Mouse (Mus musculus): ENCODE data around the gene Git2.

The Git2 gene

DNA sequence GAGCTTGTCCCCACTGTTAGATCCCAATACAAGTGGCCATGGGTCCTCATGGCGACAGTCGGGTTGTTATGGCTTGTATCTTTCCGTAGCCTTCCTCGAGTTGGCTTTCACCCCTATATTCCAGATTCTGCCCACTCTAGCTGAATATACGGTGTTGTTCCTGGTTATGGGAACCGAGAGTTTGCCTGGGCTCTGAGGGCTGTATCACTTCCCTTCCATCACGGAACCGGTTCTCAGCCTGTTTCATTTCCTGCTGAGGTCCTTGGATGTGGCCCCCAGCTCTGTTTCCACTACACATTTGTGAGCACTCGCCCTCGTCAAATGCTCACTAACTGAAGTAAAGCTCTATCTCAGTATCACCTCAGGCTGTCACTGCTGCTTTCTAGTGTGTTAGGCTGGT lies 53.3 kb downstream of the Git2 start:
- no peak for DNase-seq (ENCODE audit: low spot score in 2 of 2)

GRCm38 (mm10) chr5:114720784-114721183 lies 54.5 kb downstream of the Git2 start:
- no peak for DNase-seq (ENCODE audit: low spot score in 2 of 2)

DNA sequence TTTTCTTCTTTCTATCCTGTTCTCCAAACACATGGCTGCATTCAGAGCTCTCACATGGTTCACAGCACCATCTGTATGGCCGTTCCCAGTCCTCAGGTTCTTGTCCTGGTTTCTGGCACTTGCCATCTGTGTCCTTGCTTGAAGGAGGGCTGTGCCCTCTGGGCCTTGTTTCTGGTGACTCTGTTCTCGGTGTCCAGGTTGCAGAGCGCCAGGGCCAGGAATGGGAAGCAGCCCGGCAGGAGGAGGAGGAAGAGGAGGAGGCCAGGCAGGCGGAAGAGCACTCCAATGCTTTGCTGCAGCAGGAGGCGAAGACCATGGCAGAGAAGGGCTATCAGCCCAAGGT lies 55.4 kb downstream of the Git2 start:
- DNase-seq (ENCODE audit: low spot score in 2 of 2), result no peak

GRCm38 (mm10) chr5:114719003-114719927 lies 56.1 kb downstream of the Git2 start:
- DNase-seq (ENCODE audit: low spot score in 2 of 2), result no peak

DNA sequence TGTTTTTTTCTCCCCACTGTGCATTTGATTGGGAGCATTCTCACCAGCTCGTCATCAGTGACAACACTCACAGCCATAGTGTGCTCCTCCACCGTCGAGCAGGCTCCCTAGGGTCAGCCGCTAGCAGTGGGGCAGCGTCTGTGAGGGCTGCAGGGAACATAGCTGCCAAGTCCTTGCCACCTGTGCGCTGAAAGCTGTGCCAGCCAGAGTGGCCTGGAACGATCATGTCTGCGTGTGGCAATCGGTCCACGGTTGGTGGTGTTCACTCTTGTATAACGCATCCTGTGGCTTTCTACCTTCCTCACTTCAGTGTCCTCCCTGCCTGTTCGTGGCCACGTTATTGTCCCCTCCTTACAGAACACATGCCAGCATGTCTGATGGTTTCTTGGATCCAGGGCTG lies 56.8 kb downstream of the Git2 start:
- DNase-seq (ENCODE audit: low spot score in 2 of 2), result no peak

- DNase-seq (ENCODE audit: low spot score in 2 of 2), result no peak
Observed at GRCm38 (mm10) chr5:114717937-114718336, 57.4 kb downstream of the Git2 start.

- no peak for DNase-seq (ENCODE audit: low spot score in 2 of 2)
Observed at GRCm38 (mm10) chr5:114717292-114717691, 58.0 kb downstream of the Git2 start.

- DNase-seq (ENCODE audit: low spot score in 2 of 2), result no peak
Observed at GRCm38 (mm10) chr5:114714551-114714950, 60.8 kb downstream of the Git2 start.

- DNase-seq (ENCODE audit: low spot score in 2 of 2), result no peak
Observed at GRCm38 (mm10) chr5:114709357-114709756, 66.0 kb downstream of the Git2 start.

DNA sequence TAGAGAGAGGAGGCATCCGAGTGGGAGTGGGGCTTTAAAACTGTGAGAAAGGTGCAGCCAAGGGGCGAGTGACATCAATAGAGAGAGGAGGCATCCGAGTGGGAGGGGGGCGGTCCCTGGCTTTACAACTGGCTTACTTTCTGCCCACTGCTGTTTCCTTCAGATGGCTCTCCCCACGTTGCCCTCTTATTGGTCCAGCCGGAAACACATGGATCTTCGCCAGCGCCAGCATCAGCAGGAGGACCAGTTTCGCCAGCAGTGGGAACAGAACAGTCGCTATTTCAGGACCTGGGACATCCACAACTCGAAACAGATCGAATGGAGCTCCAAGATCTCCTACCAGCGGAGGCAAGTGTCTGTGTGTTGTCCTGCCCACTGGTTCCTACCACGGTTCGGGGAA lies 66.8 kb downstream of the Git2 start:
- DNase-seq (ENCODE audit: low spot score in 2 of 2), result no peak

- peak; percentile 92 to 93 for DNase-seq (ENCODE audit: low spot score in 2 of 2)
Observed at GRCm38 (mm10) chr5:114707265-114708068, 67.8 kb downstream of the Git2 start, which contains the start of gene Tchp. Gene Tchp (plus strand): TSS chr5:114707760.

GRCm38 (mm10) chr5:114702403-114703392 lies 72.6 kb downstream of the Git2 start:
- DNase-seq (ENCODE audit: low spot score in 2 of 2), result peak in 1 of 2 experiments; percentile 9

DNA sequence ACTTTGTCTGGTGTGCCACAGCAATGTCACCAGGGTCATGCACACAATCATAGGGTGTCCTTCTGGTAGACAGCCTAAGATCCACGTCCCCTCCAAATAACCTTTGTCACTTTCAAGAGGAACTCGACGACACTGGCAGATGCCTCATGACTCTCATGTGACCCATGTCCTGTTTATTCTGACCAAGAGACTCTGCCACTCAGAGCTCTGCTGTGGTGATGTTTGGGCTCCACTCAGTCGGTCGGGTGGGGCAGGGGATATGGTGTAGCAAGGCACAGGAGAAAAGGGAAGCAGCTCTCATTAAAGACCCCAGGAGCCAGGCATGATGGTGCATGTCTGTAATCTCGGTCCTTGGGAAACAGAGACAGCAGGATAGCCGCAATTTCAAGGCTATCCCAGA lies 76.3 kb downstream of the Git2 start:
- DNase-seq (ENCODE audit: low spot score in 2 of 2), result no peak

DNA sequence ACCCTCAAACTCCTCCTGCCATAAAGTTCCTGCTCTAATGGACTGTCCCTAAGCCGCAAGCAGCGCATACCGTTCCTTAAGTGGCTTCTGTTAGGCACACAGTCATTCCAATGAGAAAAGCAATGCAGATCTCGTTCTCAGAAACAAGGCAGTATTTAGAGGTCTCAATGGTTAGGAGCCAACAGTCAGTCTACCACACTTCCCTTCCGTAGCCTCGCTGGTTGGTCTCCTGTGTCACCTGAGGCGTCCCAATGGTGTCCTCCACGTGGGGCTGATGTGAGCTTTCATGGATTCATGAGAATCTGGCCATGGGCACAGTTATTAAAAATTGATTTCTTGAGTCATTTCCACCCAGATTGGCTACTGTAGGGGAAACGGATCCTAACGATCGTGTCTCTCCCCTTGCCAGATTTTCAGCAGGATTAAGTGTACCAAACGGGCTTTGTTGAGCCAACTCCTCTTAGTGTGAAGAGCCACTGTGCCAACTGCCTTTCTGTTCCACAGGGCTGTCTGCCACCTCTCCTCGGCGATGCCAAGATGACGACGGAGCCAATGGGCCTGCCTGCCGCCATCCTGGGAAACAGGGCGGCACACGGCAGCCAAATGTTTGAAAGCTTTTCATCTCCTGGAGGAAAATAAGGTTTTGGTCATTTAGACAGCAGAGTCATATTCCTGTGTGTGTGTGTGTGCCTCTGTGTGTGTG lies 77.1 kb downstream of the Git2 start:
- no peak for DNase-seq (ENCODE audit: low spot score in 2 of 2)

GRCm38 (mm10) chr5:114696939-114697338 lies 78.4 kb downstream of the Git2 start:
- no peak for DNase-seq (ENCODE audit: low spot score in 2 of 2)

- no peak for DNase-seq (ENCODE audit: low spot score in 2 of 2)
Observed at GRCm38 (mm10) chr5:114695775-114696174, 79.5 kb downstream of the Git2 start.

DNA sequence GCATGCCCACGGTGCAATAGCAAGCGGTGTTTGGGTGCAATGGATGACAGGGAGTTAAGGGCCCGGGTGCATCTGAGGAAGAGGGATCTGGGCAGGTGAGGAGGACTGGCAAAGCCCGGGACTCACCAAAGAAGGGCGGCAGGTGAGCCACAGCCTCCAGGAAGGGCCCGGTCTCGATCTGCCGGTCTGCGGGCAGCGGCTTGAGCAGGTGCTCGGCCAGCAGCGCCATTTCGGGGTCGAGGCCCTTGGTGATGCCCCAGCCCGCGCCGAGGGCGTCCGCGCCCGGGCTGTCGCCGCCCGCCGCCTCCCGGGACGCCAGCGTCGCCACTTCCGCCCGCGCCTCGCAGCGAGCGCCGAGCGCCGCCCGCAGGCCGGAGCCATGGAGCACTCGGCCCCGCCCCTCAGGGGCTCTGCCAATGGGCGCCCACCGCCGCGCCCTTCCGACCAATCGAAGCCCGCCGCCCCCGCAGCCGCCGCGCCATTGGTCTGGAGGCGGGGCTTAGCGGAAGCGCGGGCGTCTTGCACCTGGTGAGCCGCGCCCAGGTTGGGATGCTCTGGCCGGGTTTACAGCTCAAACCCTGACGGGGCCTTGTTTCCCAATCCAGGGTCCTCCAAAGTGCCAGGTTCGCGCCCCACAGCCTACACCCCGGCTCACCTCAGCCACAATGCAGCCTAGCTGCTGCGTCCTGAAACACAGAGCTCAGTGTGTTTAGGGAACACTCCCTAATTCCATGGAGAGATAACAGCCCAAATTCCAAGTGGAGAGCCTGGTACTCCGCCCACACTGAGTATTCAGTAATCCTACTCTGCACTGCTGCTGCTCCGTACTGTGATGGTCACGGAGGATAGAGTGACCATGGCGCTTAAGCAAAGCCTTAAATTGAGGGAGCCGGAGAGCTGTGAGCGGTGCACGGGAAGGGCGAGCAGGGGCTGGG lies 84.4 kb downstream of the Git2 start, which contains the start of gene Gltp:
Gene Gltp, minus strand, starts transcription at position 352 of the 935 bp plus-strand sequence.
- DNase-seq (ENCODE audit: low spot score in 2 of 2), result peak; percentile 89 to 94

- DNase-seq (ENCODE audit: low spot score in 2 of 2), result no peak
Observed at GRCm38 (mm10) chr5:114689700-114690366, 85.5 kb downstream of the Git2 start.

DNA sequence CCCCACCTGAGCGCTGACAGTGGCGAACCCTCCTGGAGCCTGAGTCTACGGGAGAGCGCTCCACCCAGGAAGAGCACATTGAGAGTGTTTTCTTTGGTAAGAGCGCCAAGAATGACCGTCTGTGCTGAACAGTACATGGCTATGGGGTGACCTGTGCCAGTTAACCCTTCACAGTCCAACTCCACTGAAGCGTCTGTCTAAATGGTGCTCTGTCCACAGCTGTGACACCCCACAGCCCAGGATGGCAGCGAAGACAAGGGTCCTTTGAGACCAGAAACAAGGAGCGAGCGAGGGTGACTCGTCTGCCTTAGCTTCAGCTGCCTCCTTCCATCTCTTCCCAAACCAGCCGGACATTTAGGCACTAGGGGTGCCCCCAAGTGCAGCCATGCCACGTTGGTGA lies 86.6 kb downstream of the Git2 start:
- DNase-seq (ENCODE audit: low spot score in 2 of 2), result no peak
